Mouse (Mus musculus) adrenal gland (tissue): ENCODE data around the gene F2rl2.

Experiments used
- intact Hi-C: fragments of 180-260 bp; cut with DNase I; formaldehyde crosslinking; loops from one replicate; pipeline ENCODE4 v1.15.1; 2025
- long read RNA-seq, 2 experiments: library from polyadenylated mRNA; unstranded; transcript quantifications; one replicate each; pipeline ENCODE4 v2.0.0; 2020; ENCODE audit warnings: borderline replicate concordance in 1 of 2; ENCODE audit not compliant: insufficient replicate concordance in 1 of 2

Gene F2rl2
- long read RNA-seq, experiment 1: 0 reads
- long read RNA-seq, experiment 2, partial matches to known transcripts: 0 of 3 reads
- long read RNA-seq, experiment 2, other reads (novel, unspliced or antisense): 0 of 3 reads

DNA sequence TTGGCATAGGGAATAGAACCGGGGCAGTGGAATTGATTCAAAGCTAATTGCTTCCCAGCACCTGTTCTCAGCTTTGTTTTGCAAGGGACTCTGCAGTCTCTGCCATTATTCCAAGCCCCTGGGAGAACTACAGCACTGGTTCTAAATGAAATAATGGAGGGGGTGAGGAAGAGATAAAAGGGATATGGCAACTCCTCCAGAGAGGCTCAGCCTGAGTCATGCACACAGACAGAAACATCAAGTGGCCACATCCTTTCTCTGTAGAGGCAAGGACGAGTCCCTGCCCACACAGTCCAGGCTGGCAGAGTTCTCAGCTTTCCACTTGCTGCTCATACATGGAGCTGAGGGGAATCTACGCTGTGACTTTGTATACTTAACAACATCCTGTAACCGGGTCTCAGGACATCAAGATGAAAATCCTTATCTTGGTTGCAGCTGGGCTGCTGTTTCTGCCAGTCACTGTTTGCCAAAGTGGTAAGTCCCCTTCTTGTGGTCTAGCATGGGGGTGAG is at the start of gene F2rl2:
Gene F2rl2 (plus strand): TSS at position 200 of the 510 bp plus-strand sequence.
- intact Hi-C loops: no loop called here

GRCm38 (mm10) chr13:95647248-95647647 is 49.4 kb upstream of the F2rl2 start:
- intact Hi-C loops: no loop called here

DNA sequence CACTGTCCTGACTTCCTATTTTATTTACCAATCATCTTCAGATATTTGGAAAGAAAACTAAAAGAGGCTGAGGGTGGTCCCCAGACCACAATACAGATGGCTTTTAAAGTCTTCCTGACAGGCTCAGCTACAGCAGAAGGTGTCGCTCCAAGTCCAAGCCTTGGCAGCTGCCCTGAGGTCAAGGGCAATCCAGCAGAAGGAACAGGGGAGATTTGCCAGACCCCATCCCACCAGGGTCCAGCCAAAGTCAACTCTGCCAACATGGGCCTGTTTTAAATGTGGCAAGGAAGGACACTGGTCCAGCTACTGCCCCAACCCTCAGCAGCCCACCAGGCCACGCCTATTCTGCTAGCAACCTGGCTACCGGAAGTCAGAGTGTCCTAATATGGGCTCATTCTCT is 46.7 kb upstream of the F2rl2 start:
- intact Hi-C loops: no loop called here

GRCm38 (mm10) chr13:95651870-95652668 is 44.6 kb upstream of the F2rl2 start:
- intact Hi-C loops: no loop called here

GRCm38 (mm10) chr13:95653696-95654095 is 43.0 kb upstream of the F2rl2 start:
- intact Hi-C loops: no loop called here

DNA sequence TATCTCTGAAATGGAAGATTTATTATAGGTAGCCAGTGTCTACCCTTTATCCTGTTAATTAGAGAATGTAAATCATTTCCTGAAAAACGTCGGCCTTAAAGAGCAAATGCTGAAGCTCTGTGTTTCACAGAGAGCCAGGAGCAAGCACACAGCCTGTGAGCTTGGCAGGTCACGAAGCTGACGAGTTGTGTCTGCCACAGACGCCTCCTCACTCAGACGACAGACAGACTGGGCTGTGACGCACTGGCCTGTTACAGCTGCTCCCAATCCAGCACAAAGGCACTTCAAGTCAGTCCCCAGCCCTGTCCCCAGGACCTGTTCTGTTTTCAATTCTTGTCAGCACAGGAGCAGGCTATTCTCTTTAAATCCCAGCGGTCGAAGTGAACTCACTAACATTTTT is 41.4 kb upstream of the F2rl2 start:
- intact Hi-C loops: no loop called here

DNA sequence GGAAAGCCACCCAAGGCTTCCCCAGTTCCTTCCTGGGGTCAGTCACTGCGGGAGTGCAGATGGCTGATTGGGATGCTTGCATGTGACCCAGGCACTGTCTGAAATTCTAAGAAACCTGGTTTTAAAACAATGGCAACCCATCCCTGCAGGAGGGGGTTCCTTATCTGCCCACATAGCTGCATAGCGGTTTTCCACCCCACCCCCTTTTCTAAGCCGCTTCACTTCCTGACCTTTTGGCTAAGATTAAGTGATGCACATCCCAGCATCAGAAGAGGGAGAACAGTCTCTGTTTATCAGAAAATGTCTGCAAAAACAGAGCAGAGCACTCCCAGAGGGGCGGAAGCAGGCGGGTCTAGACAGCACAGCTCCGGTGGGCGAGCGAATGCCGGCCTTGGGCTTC is 39.5 kb upstream of the F2rl2 start:
- intact Hi-C loops: no loop called here

DNA sequence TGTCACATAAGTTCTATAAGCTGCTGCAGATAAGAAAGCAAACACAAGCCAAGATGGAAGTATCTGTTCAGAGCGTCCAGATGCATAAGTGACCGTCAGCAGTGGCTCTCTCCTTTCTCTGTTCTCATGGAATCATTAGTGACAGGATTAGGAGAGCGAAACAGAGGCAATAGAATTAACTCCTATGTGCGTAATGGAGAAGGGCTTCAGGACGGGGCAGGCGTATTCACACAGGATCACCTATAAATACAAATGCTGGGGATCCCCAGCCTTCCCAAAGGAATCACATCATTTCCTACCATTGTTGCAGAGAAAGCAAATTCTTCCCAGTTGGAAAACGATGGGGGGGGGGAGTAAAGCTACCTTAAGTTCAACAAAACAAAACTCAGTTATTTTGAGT is 37.2 kb upstream of the F2rl2 start:
- intact Hi-C loops: no loop called here

DNA sequence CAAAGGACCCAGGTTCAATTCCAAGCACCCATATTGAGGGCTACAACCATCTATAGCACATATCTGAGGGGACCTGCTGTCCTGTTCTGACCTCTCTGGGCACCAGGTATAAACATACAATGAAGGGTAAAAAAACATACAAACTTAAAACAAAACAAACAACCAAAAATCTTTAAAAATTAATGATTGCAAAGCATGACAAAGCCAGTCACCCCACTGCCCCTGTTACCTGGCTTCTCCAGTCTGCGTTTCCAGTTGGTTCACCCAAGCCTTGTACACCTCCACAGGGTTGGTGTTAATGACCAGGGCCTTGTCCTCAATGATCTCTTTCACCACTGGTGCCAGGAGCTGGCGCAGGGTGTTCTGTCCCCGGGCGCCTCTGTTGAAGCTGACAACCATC is 32.8 kb upstream of the F2rl2 start:
- intact Hi-C loops: no loop called here

GRCm38 (mm10) chr13:95665644-95666356 is 30.9 kb upstream of the F2rl2 start:
- intact Hi-C loops: loop anchor here (2.0 kb wide), 1 partner anchor 103 kb away; no protein-coding TSS in a partner anchor

DNA sequence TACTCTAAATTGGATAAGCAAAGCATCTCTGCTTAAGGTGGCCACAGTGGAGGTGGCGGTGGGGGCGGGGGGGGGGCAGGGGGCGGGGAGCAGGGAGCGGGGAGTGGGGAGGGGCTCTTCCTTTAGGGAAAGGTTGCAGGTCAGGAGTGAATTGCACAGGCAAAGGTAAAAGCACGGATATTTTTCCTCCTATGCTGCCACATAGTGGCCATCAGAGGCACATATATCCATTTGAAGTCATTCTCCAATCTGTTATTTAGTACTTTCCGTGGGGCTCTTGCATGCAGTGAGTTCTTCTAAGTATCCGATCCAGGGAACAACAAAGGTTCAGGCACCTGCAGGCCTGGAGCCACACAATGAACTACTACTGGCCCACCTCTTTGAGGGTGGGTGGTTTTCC is 29.4 kb upstream of the F2rl2 start:
- intact Hi-C loops: loop anchor here (2.0 kb wide), 1 partner anchor 104 kb away; no protein-coding TSS in a partner anchor

GRCm38 (mm10) chr13:95670534-95670933 is 26.1 kb upstream of the F2rl2 start:
- intact Hi-C loops: no loop called here

DNA sequence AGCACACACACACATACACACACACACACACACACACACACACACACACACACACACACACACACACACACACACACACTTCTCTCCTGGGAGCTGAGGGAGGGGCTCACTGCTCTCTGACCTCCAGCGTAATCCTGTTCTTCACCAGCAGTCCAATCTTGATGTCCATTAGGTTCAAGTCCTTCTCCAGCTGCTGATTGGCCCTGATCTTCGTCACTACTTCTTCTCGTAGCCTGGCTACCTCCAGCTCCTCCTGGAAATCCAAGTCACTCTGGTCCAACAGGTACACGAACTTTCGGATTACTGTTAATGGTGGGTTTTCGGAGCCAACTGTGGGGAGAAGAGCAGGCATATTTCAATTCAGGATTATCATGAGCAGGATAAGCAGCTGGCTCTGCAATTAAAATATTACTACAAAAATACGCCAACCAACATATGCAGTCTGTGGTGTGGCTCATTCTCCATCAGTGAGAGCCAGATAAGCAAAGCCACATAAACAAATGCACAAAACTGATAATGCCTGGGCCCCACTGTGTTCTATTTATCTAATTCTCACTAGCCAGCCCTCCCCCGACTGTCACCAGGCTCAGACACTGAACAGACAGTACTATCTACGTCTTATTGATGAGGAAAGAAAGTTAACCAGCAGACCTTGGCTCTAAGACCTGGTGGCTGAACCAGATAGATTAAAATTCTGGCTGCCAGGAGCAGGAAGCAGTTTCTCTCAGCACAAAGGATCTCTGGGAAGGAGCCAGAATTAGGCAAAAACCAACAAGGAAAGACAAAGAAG is 25.4 kb upstream of the F2rl2 start:
- intact Hi-C loops: no loop called here

GRCm38 (mm10) chr13:95672372-95672771 is 24.3 kb upstream of the F2rl2 start:
- intact Hi-C loops: no loop called here

- intact Hi-C loops: no loop called here
These were observed 17.6 kb upstream of the F2rl2 start for GRCm38 (mm10) chr13:95679078-95679477.

GRCm38 (mm10) chr13:95679491-95679941 is 17.1 kb upstream of the F2rl2 start:
- intact Hi-C loops: no loop called here

- intact Hi-C loops: no loop called here
These were observed 11.9 kb upstream of the F2rl2 start for GRCm38 (mm10) chr13:95684656-95685244.

- intact Hi-C loops: no loop called here
These were observed 10.9 kb upstream of the F2rl2 start for GRCm38 (mm10) chr13:95685736-95686135.

DNA sequence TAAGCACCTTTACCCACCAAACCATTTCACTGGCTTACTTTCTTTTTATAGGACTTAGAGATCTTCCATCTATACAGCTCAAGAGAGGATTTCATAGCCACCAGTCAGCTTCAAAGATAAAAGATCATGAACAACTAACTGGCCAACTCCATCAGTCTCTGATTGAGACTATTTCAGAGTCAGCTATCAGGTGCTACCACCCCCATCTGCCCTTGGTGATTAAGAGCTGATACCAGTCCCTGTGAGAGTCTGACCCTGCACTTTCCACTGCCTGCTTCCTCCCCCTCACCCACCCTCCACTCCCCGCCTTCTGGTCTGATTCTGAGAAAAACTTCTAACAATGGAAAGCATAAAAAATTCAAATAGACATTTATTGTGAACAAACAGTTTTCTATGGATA is 8.1 kb upstream of the F2rl2 start:
- intact Hi-C loops: no loop called here

- intact Hi-C loops: no loop called here
These were observed 4.5 kb upstream of the F2rl2 start for GRCm38 (mm10) chr13:95692201-95692600.

- intact Hi-C loops: no loop called here
These were observed 466 bp upstream of the F2rl2 start for GRCm38 (mm10) chr13:95696120-95696653.
